Mouse (Mus musculus) C2C12 (cell line): ENCODE measurements around the gene Add1. TPM values are rescaled to one million over a fixed set of nuclear protein-coding genes. Genes with fewer than 3 reads are reported as not detected.
"Not testable (repeated sequence)": the region's sequence is repeated elsewhere in the genome, so short reads cannot be mapped to it uniquely, and the experiment has no call there.

Source experiments
- H3K27me3 ChIP-seq: one replicate; pipeline ENCODE4 v1.6.1; 2011; ENCODE audit not compliant: control insufficient read depth, insufficient read depth, insufficient read length
- H3K36me3 ChIP-seq: one replicate; pipeline ENCODE4 v1.6.1; 2011; ENCODE audit not compliant: control insufficient read depth, insufficient read depth
- H3K4me3 ChIP-seq: one replicate; pipeline ENCODE4 v1.5.1; 2011; ENCODE audit warnings: mild to moderate bottlenecking, control low read depth; ENCODE audit not compliant: poor library complexity, insufficient read depth, severe bottlenecking
- H3K79me2 ChIP-seq: one replicate; pipeline ENCODE4 v1.6.1; 2011; ENCODE audit not compliant: control insufficient read depth, insufficient read depth
- H3K79me3 ChIP-seq: one replicate; pipeline ENCODE4 v1.6.1; 2011; ENCODE audit warnings: low read depth, control low read depth
- H3ac ChIP-seq: one replicate; pipeline ENCODE3; 2011; ENCODE audit warnings: low read depth; ENCODE audit not compliant: control insufficient read depth, insufficient read length
- CEBPB ChIP-seq: IDR thresholded peaks from one replicate; pipeline ENCODE4 v1.6.1; 2011; ENCODE audit warnings: low read depth, mild to moderate bottlenecking, control low read depth, moderate library complexity
- CTCF ChIP-seq: IDR thresholded peaks from one replicate; pipeline ENCODE4 v1.5.1; 2011; ENCODE audit not compliant: control insufficient read depth, insufficient read depth, insufficient read length
- FOSL1 ChIP-seq: IDR thresholded peaks from one replicate; pipeline ENCODE4 v1.8.0; 2011; ENCODE audit warnings: mild to moderate bottlenecking, low read length; ENCODE audit not compliant: poor library complexity, insufficient read depth, severe bottlenecking
- MAX ChIP-seq: IDR thresholded peaks from one replicate; pipeline ENCODE4 v1.6.1; 2011; ENCODE audit warnings: mild to moderate bottlenecking, control low read depth
- MYOD1 ChIP-seq: IDR thresholded peaks from one replicate; pipeline ENCODE4 v1.6.1; 2011; ENCODE audit warnings: low read depth; ENCODE audit not compliant: control insufficient read depth, insufficient read length
- MYOG ChIP-seq: IDR thresholded peaks from one replicate; pipeline ENCODE4 v1.6.1; 2011; ENCODE audit not compliant: control insufficient read depth, insufficient read length; ENCODE audit errors: extremely low read depth
- USF1 ChIP-seq: IDR thresholded peaks from one replicate; pipeline ENCODE4 v1.6.1; 2011; ENCODE audit warnings: low read depth, mild to moderate bottlenecking, control low read depth, moderate library complexity
- polyA plus RNA-seq: library from polyadenylated mRNA; unstranded; fragments of >200 nt; fragmentation: generic; extraction: Trizol; gene quantifications from one replicate; pipeline ENCODE4 v1.2.1, GENCODE M21; 2012; ENCODE audit warnings: missing spikeins

The Add1 gene
- polyA plus RNA-seq, 1 experiment, result 151 TPM

DNA sequence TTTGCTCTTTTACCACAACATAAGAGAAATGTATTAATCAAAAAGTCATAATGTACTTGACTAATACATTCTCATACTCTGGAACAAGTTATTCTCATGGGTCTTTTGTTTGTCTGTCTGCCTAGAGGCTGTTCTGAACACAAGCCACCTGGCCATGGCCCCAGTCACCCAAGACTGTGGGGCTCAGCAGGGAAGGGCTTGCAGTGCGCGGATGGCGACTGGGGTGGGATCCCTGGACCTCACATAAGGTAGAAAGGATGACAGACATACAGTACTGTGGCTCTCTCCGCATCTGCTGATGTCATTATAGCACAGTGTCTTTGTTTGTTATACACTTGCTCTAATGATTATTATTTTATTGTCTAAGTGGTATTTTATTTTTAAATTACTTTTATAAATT lies 17.2 kb downstream of the Add1 start:
- no peaks in the 10 kb centered on the region for H3K36me3 ChIP-seq
- H3K79me2 ChIP-seq, result peaks cover 90% of the 10 kb centered on the region
- H3ac ChIP-seq, result no peak overlapping the region
- no peaks in the 10 kb centered on the region for H3K27me3 ChIP-seq
- no peak overlapping the region for H3K4me3 ChIP-seq
- no peak for TF ChIP-seq USF1
- no peak for TF ChIP-seq MYOD1
- TF ChIP-seq CTCF, result no peak
- TF ChIP-seq CEBPB, result no peak
- no peak for TF ChIP-seq FOSL1
- TF ChIP-seq MYOG, result no peak
- no peak for TF ChIP-seq MAX
- H3K79me3 ChIP-seq, result peaks cover 19% of the 10 kb centered on the region

DNA sequence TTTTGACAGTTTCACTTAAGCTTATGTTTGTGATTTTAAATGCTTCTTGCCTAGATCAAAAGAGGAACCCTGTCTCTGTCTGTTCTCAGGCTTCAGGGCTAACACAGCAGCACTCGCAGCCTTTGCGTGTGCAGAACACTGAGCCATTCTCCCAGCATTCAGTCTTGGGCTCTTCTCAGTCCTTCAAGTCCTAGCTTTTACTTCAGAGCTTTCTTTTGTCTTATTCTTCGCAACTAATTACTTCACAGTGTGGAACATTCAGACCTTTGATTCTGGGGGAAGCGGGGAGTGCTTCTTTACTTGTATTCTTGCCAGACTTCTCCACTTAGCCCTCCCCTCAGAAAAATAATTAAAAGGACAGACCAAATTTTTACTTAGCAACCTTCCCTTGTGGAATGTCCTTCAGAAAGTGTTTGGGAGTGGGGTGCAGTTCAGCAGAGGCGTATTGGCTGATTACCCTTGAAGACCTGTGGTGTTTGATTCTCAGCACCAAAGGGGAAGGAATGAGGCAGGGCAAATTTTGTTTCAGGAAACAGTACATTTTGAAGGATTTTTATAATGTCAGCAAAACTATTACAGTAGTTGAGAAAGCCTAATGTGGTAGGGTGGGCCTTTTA lies 18.0 kb downstream of the Add1 start:
- Histone ChIP-seq H3K27me3 (no peaks in the 10 kb centered on the region), H3ac (no peak overlapping the region), H3K4me3 (no peak overlapping the region), H3K79me2 (peaks cover 88% of the 10 kb centered on the region), H3K79me3 (peaks cover 12% of the 10 kb centered on the region), H3K36me3 (no peaks in the 10 kb centered on the region)
- TF ChIP-seq CTCF, result no peak
- TF ChIP-seq MYOG, result no peak
- TF ChIP-seq MYOD1, result no peak
- no peak for TF ChIP-seq FOSL1
- no peak for TF ChIP-seq CEBPB
- no peak for TF ChIP-seq USF1
- no peak for TF ChIP-seq MAX

DNA sequence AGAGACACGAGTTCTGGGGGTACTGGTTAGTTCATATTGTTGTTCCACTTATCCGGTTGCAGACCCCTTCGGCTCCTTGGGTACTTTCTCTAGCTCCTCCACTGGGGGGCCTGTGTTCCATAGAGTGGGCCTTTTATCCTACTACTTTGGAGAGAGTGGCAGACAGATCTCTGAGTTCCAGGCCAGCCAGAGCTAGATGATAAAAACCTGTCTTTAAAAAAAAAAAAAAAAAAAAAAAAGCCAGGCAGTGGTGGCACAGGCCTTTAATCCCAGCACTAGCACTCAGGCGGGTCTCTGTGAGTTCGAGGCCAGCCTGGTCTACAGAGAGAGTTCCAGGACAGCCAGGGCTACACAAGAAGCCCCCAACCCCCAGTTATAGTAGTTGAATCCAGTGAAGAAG lies 18.8 kb downstream of the Add1 start:
- H3K36me3 ChIP-seq, H3K4me3 ChIP-seq, H3K27me3 ChIP-seq, H3ac ChIP-seq: not testable (repeated sequence)
- H3K79me3 ChIP-seq, result peaks cover 12% of the 10 kb centered on the region
- H3K79me2 ChIP-seq, result peaks cover 88% of the 10 kb centered on the region

DNA sequence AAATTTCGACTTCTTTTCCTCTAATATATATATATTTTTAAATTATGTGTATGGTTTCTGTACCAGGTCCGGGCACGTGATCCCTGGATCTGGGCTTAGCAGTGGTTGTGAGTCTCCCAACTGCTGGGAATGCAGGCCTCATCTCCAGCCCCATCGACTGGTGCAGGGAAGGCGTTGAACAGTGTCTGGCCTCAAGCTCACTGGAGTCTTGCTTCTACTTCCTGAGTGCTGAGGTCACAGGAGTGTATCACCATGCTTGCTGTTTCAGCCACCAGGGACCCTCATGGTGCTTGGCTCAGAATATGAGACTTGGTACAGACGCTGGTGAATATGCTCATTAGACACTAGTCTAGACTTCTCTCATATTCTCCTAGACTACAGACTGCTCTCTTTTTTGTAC lies 19.2 kb downstream of the Add1 start:
- Histone ChIP-seq H3ac (no peak overlapping the region), H3K79me3 (peaks cover 12% of the 10 kb centered on the region), H3K4me3 (no peak overlapping the region), H3K27me3 (no peaks in the 10 kb centered on the region), H3K79me2 (peaks cover 88% of the 10 kb centered on the region), H3K36me3 (no peaks in the 10 kb centered on the region)
- TF ChIP-seq MYOD1 (no peak), MYOG (no peak), CEBPB (no peak), CTCF (no peak), USF1 (no peak), FOSL1 (no peak)

DNA sequence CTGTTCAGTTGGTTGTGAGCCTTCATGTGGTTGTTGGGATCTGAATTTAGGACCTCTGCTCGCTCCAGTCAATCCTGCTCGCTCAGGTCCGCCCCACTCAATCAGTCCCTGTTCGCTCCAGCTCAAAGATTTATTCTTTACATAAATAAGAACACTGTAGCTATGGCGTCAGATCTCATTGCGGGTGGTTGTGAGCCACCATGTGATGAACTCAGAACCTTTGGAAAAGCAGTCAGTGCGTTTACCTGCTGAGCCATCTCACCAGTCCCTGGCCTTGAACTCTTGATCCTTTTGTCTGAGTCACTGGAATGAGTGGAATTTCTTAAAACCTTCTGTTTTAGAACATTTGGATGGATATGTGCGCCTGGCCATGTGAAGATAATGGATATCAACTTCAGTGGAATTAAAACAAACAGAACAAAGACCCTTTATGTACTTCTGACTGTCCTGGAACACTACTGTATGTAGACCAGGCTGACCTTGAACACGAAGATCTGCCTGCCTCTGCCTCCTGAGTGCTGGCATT lies 19.8 kb downstream of the Add1 start:
- no peak overlapping the region for H3ac ChIP-seq
- H3K79me2 ChIP-seq, result peaks cover 84% of the 10 kb centered on the region
- no peaks in the 10 kb centered on the region for H3K36me3 ChIP-seq
- H3K79me3 ChIP-seq, result peaks cover 11% of the 10 kb centered on the region
- TF ChIP-seq MYOD1 (no peak), FOSL1 (no peak), MYOG (no peak), CEBPB (no peak), MAX (no peak), CTCF (no peak), USF1 (no peak)
- H3K27me3 ChIP-seq, result no peaks in the 10 kb centered on the region
- no peak overlapping the region for H3K4me3 ChIP-seq

DNA sequence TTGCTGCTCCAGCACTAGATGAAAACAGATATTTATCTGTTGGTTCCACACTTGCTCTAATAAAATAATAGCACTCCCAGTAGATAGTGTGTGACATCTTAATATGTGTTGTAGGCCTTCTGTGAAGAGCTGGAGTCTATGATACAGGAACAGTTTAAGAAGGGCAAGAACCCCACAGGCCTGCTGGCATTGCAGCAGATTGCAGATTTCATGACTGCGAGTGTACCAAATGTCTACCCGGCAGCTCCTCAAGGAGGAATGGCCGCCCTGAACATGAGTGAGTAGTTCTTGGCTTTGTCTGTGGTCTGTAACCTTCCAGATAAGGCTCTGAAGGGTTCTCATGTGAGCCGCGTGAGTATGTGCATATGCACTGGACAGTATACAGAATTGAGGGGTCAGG lies 31.1 kb downstream of the Add1 start:
- no peak overlapping the region for H3K4me3 ChIP-seq
- no peak overlapping the region for H3ac ChIP-seq
- no peaks in the 10 kb centered on the region for H3K27me3 ChIP-seq
- H3K79me3 ChIP-seq, result no peaks in the 10 kb centered on the region
- H3K79me2 ChIP-seq, result no peaks in the 10 kb centered on the region
- H3K36me3 ChIP-seq, result peaks cover 74% of the 10 kb centered on the region
- TF ChIP-seq USF1 (no peak), MYOG (no peak), FOSL1 (no peak), MYOD1 (no peak), CTCF (no peak), CEBPB (no peak), MAX (no peak)
